Mouse (Mus musculus) forebrain, embryonic 15.5 days (tissue): ENCODE data around the gene Ociad2. TPM values are rescaled to one million over a fixed set of nuclear protein-coding genes. Genes with fewer than 3 reads are reported as not detected.

Source experiments
- polyA plus RNA-seq: library from polyadenylated mRNA; unstranded; fragments of >200 nt; fragmentation: Nextera tagmentation; extraction: Ambion mirVana; gene quantifications from 2 replicates; pipeline ENCODE4 v1.2.1, GENCODE M21; 2015

Ociad2 gene
- polyA plus RNA-seq, 1 experiment from 2014 or later, result 22.2 TPM

Other genes with a start within 250 kb of the Ociad2 start
- 48.3 and 51.5 TPM in 2 replicates for gene Fryl, start 84.4 kb downstream of the Ociad2 start, polyA plus RNA-seq
- 267 and 268 TPM in 2 replicates for gene Ociad1, start 48.2 kb downstream of the Ociad2 start, polyA plus RNA-seq
- gene Cwh43, start 65.0 kb upstream of the Ociad2 start, polyA plus RNA-seq, result 0.06 and 0.08 TPM in 2 replicates
- gene Dcun1d4, start 140.0 kb upstream of the Ociad2 start, polyA plus RNA-seq, result 41.5 and 45.3 TPM in 2 replicates